Mouse (Mus musculus): ENCODE measurements around the gene Celf2.

Celf2 gene

GRCm38 (mm10) chr2:7259616-7260015 lies 249.7 kb downstream of the Celf2 start:
- DNase-seq = no peak

GRCm38 (mm10) chr2:7256023-7256422 lies 253.3 kb downstream of the Celf2 start:
- DNase-seq = no peak

DNA sequence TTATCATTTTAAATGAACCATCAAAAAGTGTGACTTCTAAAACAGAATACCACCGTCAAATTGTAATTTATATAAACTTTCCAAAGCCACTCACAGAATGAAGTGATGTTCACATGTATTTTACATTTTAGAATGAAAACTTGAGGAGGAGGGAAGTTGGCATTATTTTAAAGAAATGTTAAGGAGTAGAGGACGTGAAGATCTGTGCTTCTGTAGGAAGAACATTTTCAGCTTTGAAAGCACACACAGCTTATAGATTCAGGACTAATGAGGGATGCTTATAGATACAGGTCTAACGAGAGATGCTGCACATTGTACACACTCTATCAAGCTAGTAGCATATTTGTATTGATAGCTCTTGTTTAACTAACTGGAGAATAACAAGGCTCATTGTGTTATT lies 254.0 kb downstream of the Celf2 start:
- no peak for DNase-seq

- no peak for DNase-seq
Measured at GRCm38 (mm10) chr2:7250314-7250713, 259.0 kb downstream of the Celf2 start.

DNA sequence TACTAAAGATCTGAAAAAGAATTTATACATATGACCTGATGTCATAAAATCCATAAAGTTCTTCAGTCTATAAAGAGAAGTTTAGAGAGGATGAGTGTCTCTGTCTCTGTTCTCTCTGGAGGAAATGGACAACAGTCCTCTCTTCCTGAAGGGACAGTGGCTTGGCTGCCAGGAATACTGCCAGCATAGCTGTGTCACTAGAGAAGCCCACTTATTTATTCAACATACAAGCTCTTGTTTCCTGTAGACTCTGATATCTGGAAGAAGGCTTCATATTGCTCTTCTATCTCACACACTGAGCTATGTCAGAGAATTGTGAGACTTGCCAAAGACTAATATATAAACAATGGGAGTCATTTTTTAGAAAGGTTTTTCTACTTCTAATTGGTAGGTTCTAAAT lies 260.4 kb downstream of the Celf2 start:
- no peak for DNase-seq

- peak; percentile 94 for DNase-seq
Measured at GRCm38 (mm10) chr2:7245958-7246774, 263.2 kb downstream of the Celf2 start.

DNA sequence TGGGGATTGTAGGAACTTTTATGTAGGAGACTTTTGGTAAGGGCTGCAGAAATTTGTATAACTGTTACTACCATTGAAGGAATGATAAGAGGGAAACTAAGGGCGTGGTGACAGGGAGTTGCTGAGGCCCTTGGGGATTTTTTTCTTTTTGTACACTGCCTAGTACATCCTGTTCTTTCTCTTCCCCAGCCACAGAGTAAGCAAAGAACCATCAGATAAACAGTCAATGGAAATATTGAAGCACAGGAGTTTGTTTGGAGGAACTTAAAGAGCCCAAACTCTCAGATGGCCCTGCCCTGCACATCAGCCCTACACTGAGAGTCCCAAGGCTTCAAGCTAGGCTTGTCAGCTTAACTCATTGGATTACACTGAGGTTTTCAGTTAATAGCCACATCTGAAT lies 267.2 kb downstream of the Celf2 start:
- DNase-seq = peak; percentile 96

DNA sequence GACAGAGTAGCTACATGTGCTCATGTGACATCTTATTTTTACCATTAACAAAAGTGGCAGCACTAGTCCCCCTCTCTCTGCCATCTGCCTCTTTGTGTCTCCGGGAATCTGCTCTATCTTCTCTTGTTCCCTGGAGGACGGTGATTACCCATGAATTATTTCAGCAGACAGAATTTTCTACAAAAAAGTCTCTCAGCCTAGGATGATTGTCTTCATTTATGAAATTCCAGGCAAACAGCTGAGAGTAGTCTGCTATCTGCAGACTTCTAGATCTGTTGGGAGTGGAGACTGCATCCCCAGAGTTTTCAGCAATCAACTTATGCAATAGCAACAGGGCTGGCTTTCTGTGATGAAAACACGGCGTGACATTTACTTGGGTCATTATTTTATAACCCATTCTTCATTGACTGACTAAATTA lies 267.8 kb downstream of the Celf2 start:
- peak; percentile 96 for DNase-seq

- no peak for DNase-seq
Measured at GRCm38 (mm10) chr2:7237283-7237682, 272.1 kb downstream of the Celf2 start.

- no peak for DNase-seq
Measured at GRCm38 (mm10) chr2:7236452-7236851, 272.9 kb downstream of the Celf2 start.

GRCm38 (mm10) chr2:7235059-7235741 lies 274.2 kb downstream of the Celf2 start:
- DNase-seq = no peak

DNA sequence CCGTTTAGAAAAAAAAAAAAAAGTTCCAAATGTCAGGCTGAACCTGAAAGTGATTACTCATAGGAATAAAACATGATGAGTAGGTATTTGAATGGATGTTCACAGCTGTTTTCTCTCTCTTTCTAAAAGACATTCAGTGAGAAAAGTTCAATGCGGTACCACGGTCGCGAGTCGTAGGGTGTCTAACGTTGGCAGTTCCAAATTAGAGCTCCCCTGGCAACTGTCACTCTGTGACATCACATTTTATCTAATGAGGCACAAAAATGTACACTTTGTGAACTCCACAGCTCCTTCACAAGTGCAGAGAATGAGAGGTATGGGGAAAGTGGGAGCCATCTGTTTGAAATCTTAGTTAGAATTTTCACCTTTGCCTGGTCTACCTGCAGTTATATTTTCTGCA lies 274.8 kb downstream of the Celf2 start:
- DNase-seq = no peak

DNA sequence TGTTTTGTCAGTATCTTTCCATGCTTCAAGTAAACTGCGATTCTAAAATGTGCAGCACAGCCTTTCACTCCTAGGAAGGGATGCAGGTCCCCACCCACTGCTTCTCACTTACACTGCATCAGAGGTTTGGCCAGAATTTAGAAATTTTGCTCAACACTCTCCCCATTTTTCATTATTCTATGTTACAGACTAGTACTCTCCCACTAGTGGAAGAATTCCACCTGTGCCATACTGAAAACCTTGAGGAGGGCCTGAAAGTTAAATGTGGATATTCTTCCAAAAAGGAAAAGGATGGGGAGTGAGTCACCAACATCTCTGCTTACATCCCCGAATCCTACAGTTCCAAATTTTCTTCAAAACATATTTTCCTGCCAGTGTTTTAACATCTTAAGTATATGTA lies 276.0 kb downstream of the Celf2 start:
- DNase-seq = no peak

DNA sequence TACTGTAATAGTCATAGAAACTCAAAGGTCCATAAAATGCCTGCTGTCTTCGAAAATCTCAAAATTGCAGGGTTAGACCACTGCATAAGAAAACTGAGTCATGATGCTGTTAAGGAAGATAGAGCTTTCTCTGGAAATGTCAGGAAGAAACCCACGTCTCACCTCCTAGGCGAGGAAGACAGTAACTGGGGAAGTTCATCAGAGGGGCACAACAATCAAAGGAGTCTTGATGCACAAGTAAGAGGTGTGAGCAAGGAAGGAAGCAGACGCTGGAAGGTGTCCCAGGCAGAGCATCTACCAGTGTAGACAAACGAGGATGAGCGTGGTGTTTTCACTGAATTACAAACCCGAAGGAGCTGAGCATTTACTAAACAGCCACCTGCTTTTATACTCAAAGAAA lies 282.6 kb downstream of the Celf2 start:
- no peak for DNase-seq

- DNase-seq = no peak
Measured at GRCm38 (mm10) chr2:7224346-7225071, 284.9 kb downstream of the Celf2 start.

- peak; percentile 70 for DNase-seq
Measured at GRCm38 (mm10) chr2:7223538-7223937, 285.8 kb downstream of the Celf2 start.

GRCm38 (mm10) chr2:7222886-7223285 lies 286.5 kb downstream of the Celf2 start:
- DNase-seq = no peak

- no peak for DNase-seq
Measured at GRCm38 (mm10) chr2:7221856-7222255, 287.5 kb downstream of the Celf2 start.

DNA sequence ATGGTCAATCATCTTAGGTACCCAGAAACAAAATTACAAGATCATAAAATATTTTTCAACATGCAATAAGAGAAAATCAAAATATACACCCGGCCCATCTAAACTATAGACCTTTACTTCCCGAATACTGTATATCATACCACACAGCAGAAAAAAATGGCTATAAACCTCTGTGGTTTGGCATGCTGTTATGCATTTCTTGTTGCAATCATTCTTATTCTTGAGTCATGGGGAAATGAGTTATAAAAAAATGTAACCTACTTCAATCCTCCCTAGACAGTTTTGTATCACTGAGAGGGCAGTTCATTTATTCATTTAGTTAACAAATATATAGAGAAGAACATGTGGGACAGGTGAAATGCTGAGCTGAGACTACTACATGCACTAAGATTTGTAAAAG lies 291.3 kb downstream of the Celf2 start:
- no peak for DNase-seq

DNA sequence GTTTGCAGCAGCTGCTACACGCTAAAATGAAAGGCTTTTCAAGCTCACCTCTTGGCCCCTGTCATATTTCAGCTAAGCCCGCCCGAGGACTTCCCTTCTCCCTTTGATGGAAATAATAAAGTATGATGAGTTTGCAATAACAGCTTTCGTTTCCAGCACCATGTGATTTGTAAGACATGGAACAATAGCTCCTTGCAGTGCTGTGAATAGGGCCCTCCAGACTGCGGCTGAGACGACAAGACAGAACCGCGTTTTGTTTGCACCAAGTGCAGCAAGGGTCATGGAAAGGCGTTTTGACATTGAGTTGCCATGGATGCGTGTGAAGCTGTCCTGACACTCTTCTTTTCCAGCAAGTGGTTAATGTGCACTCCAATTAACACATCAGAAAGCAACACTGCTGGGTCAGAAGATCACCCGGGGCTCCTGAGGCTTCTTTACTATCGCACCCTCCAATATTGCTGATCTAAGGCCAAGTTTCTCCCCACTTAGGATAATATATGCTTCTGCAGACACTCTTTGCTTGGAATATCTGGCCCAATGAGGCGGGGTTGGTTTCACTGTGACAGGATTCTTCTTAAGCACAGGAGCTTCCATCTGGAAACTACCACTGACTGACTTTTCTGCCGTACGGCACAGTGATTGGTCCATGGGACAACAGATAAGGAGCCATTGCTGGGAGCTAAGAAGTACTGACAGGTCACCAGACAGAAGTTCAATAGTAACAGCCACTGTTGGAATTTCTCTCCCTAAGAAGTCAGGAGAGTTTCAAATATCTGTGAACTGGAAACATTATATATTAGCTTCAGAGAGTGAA lies 301.5 kb downstream of the Celf2 start:
- DNase-seq = peak; percentile 58

DNA sequence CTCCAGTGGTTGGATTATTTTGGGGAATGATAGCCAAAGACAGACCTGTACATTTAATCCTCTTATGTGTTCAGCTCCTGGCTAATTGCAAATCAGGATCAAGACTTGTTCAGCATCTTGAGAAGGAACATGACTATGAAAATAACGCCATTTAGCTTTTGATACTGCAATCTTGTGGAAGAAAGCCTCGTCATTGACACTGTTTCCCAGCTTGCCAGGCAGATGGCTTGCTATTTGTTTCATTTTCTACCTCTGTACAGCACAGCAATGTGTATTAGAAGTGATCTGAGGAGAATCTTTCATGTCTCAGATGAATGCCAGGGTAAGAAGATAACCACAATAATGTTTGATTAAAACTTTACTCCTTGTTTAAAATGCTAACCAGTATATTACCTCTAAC lies 315.9 kb downstream of the Celf2 start:
- no peak for DNase-seq

- DNase-seq = no peak
Measured at GRCm38 (mm10) chr2:7179186-7179585, 330.2 kb downstream of the Celf2 start.
